Mouse (Mus musculus) urinary bladder, postnatal 14 days (tissue): Measurements from ENCODE around the gene Cyp11a1.

ENCODE experiments used
- DNase-seq: peaks from one replicate; pipeline ENCODE4 v3.0.0; 2021; ENCODE audit warnings: low spot score

The Cyp11a1 gene

GRCm38 (mm10) chr9:58009015-58009362, 2.8 kb downstream of the Cyp11a1 start:
- no peak for DNase-seq

GRCm38 (mm10) chr9:58009588-58009987, 3.4 kb downstream of the Cyp11a1 start:
- DNase-seq = no peak

DNA sequence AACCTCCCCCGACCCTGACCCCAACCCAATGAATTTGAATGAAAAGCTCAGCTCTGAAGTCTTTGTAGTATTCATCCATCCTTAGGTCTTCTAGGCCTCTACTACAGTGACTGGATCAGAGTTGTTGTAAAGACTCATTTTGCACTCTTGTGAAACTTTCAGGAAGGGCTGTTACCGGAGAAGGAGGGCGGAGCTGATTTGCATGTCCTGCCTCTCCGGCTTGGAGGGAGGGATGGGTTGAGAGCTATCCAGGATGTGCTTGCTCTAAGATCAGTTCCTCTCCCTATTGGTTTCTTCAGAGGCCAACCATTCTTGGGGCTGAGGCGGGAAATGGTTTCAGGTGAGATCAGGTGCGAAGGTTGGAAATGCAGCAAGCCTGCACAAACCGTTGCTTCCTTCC, 4.8 kb downstream of the Cyp11a1 start:
- peak; percentile 18 for DNase-seq

DNA sequence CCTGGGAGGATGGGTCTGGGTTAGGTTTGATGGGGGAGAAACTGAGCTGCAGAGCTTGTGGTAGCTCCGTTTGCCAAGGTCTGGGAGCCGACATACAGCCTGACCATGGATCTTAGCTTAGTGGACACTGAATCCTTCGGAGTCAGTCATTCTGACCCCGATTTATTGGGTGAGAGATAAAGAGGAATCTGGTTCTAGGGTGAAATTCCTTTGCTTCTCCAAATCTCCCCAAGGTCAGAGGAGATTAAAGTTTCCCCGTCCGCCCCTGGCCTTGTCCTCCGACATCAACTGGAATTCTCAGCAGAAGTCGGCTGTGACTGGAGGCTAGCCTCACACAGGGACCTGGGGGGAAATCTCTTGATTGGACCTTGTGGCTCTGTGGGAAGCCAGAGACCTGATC, 5.3 kb downstream of the Cyp11a1 start:
- no peak for DNase-seq

DNA sequence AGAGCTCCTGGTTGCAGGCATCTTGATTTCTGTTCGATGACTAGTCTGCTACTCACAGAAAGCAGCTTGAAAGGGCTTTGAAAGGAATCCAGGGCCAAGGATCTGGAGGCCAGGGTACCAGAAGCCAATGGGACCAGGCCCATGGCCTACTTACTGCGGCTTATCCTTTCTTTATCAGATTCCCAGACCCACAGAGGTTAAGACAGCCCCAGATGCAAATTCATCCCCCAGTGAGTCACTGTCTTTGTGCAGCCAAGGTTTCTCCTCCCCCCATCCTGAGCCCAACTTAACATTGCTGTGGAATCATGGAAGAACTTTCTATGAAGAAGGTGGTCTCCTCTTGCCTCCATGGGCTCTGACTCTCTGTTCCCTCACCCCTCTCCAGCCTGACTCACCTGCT, 6.3 kb downstream of the Cyp11a1 start:
- no peak for DNase-seq

- DNase-seq = no peak
These were observed 6.7 kb downstream of the Cyp11a1 start for GRCm38 (mm10) chr9:58012935-58013334.

GRCm38 (mm10) chr9:58014393-58015160, 8.4 kb downstream of the Cyp11a1 start:
- DNase-seq = no peak

DNA sequence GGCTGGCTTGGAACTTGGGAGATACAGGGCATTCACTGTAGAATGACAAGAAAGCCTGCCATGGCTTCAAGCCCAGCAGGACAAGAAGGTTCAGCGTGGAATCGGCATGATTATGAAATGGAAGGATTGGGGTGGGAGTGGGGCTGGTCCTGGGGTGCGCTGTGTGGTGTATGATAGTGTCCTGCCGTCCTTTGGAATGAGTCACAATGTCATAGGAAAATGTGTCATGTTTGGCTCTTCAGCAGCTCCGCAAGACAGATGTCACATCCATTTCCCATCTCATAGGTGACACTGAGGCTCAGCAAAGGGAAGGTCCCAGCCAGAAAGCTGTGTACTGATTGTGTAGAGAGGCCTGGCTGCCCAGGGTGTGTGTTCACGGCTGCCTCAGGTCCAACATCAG, 9.6 kb downstream of the Cyp11a1 start:
- no peak for DNase-seq

- DNase-seq = no peak
These were observed 10.8 kb downstream of the Cyp11a1 start for GRCm38 (mm10) chr9:58016962-58017361.

DNA sequence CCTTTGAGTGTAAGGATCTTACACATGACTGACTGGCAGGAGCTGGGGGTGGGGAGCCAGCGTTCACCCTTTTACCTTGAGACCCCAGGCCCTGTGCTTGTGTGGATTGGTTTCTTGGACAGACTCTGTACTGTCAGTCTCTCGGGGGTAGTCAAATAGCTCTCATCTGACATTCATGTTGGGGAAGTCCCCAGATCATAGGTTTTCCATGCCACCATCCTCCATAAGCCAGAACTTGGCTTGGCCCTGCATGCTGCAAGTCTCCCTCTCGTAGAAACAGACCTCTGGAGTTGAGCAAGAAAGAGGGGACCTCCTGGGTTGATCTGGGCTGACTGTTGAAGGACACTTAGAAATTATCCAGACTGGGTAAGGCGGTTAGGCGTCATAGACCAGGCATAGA, 12.2 kb downstream of the Cyp11a1 start:
- DNase-seq = no peak

GRCm38 (mm10) chr9:58025995-58026394, 19.8 kb downstream of the Cyp11a1 start:
- no peak for DNase-seq

DNA sequence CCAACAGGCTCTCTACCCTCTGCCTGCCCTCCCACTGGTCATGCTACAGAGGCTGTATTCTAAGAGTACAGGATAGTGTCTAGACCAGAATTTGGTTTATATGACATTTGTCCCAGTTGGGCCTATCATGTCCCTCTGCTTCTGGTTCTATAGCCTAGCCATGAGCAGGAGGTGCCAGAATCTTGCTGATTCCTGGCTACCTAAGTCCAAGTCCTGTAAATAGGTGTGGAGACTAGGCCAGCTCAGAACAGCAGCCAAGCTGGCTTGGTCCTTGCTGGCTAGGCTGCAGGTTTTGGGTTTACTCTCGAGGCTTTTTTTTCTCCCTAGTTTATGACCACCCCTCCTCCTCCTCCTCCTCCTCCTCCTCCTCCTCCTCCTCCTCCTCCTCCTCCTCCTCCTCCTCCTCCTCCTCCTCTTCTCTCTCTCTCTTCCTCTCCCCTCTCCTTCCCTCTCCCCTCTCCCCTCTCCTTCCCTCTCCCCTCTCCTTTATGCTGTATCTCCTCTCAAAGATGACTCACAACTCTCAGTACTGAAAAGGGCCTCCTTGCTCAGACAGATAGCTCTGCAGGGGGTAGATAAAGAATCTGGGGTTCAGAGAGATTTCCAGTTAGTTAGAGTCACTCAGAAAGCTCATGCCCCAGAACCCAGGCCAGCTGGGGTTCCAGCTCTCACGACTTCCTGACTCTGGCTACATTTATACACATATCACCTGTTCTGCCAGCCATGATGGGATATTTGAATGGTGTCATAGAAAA, 21.4 kb downstream of the Cyp11a1 start:
- no peak for DNase-seq

DNA sequence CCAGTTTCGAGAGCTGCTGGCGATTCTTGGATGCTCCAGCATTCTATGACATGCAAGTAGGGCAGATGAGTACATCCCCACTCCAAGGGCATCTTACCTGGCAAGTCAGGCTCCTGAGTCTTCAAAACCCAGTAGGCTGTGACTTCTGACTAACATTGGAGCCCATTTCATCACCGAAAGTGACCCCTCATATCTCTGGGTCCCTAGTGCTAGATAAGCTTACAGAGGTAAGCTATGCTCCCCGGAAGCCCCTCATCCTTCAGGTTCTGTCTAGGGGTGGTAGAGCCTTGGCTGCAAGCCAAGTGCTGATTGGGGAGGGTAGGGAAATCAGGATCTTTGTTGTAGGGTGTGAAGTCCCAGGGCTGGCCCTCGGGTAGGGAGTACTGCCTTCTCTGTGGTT, 22.6 kb downstream of the Cyp11a1 start:
- DNase-seq = no peak

GRCm38 (mm10) chr9:58029635-58030034, 23.4 kb downstream of the Cyp11a1 start:
- no peak for DNase-seq

DNA sequence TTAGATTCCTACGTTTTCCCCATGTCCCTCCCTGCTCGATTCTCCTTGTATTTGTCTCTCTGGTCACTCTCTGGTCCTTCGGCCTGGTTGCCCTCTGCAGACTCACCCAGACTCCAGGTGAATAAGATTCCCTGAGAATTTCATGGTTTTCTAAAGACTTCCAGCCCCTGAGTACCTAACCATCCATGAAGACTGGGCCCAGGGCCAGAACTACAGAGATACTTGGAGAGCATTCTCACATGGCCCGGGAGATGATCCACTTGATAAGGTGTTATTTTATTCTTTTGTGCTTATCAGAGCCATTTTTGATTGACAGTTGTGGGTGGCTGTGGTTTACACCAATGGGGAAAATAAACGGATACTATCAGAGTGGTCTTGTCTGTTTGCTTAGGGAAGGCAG, 25.7 kb downstream of the Cyp11a1 start:
- DNase-seq = no peak

DNA sequence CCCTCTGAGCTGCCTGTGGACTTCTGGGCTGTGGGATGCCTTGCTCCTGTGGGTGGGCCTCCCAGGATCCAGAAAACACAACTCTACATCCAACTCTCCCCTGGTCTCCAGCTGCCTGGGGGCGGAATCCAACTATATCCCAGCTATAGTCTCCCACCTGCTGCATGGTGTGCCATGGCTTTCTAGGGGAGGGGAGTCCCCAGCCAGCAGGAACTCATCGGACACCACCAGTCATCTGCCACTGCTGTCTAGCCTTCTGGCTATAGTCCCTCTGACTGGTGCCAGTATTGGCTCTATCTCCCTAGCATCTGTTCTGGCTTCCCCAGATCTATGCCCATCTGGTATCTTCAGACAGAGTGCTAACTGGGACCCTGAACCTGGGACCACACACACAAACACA, 29.3 kb downstream of the Cyp11a1 start:
- no peak for DNase-seq

DNA sequence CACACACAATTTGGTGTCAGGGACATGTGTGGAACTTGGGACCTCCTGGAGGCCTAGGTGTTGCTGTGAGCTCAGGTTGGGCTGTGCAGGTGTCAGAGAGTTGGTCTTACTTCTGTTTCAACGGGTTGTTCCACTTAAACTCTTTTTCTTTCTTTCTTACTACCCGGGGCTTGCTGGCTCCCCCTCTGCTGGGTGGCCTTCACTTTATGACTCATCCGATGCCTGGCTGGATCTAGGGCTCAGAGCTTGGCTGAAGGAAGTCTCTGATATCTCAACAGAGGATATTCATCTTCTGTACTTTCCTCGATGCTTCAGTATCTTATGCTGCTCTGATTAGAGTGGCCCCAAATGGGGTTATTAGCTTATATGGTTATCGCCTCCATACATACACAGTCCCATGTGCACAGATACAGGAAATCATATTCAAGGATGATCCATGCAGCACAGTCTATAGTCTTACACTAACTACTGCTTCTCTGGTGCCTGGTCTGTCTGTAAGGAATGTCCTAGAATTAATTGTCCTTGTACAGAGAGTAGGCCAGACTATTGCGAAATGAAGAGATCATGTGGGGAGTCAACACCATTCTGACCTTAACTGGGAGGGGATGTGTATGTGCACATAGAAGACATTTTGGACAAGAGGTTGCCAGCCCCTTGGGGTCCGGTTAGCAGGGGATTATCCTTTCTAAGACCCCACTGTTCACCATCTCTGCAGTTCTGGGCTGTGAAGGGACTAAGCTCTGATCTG, 29.9 kb downstream of the Cyp11a1 start:
- DNase-seq = no peak

DNA sequence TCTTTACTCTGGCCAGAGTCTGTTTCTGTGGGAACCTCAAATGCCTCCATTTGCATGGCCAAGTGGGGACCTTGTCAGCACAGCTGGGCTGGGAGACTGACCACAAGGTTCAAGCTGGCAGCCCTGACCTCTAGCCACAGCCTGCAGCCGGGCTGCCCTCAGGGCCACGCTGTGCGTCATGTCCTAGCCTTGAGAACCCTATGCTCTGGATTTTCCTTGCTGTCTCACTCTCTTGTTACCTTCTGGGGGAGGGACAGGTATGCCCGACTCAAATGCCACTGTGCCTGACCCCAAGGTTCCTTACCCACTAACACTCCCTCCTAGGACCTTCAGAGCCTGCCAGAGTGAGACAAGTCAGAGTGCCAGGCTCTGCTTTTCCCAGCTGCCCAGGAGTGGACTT, 30.8 kb downstream of the Cyp11a1 start:
- DNase-seq = no peak

- peak; percentile 72 for DNase-seq
These were observed 32.4 kb downstream of the Cyp11a1 start for GRCm38 (mm10) chr9:58038500-58039168.

- DNase-seq = no peak
These were observed 34.8 kb downstream of the Cyp11a1 start for GRCm38 (mm10) chr9:58040977-58041376.

DNA sequence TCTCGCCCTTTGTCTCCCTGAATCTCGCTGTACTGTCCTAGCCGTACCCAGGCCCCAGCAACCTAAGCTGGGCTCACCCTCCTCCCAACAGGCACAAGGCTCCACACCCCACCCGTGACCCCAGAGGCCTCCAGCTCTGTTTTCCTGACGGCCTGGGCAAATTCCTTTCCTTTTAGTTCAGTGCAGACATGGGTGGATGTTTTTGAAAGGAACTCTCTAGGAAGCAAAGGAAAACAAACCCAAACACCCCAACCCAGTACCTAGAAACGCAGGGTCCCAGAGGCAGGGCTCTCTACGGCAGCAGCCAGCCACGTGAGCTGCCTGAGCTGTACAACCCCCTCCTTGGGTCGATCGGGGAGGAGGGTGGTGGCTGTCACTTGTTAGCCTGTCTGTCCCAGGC, 36.2 kb downstream of the Cyp11a1 start:
- no peak for DNase-seq

- DNase-seq = peak; percentile 40
These were observed 37.3 kb downstream of the Cyp11a1 start for GRCm38 (mm10) chr9:58043496-58044017.
